Mouse (Mus musculus): ENCODE data around the gene Casq2. TPM values are rescaled to one million over a fixed set of nuclear protein-coding genes. Genes with fewer than 3 reads are reported as not detected.
"Not testable (repeated sequence)": the region's sequence is repeated elsewhere in the genome, so short reads cannot be mapped to it uniquely, and the experiment has no call there.

Casq2 gene
- polyA plus RNA-seq, 1 experiment from 2014 or later: 6.2 TPM

DNA sequence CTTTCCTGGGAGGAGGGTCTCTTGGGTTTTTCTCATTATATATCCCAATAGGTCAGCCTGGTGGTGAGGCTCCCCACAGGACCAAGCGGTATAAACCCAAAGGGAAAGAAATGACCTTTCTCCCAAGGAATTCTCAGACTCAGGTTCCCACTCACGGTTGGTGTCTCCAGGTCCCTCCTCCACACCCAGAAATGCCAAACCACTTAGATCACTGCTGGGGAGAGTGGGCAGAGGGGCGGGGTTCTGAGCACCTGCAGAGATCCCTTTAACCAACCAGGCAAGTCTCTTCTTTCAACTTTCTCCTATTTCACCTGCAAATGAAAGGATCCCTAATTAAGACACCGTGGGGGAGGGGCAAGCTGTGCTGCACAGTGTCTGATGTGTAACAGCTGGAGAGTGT is 66.7 kb downstream of the Casq2 start:
- H3K4me2 ChIP-seq: no peak overlapping the region
- no peaks in the 10 kb centered on the region for H3K36me3 ChIP-seq
- no peak overlapping the region for H3K4me3 ChIP-seq (replicated peaks)
- 35% methylated on average over 4 of the region's 4 CpGs for WGBS
- H3K9ac ChIP-seq (replicated peaks): no peak overlapping the region
- H3K4me1 ChIP-seq: 0 out of 2 replicates have a peak, but pooled peaks cover 2% of the 10 kb centered on the region
- no peak for ATAC-seq (ENCODE audit: low FRiP score)
- no peaks in the 10 kb centered on the region for H3K27me3 ChIP-seq (replicated peaks)
- H3K27ac ChIP-seq (replicated peaks): no peak overlapping the region
- no peaks in the 10 kb centered on the region for H3K9me3 ChIP-seq (replicated peaks)

- H3K9ac ChIP-seq (replicated peaks): no peak overlapping the region
- WGBS: 91% methylated on average over 7 of the region's 7 CpGs
- H3K27me3 ChIP-seq (replicated peaks): no peaks in the 10 kb centered on the region
- peaks cover 5% of the 10 kb centered on the region; the same call in 1 of the 2 replicates for H3K4me1 ChIP-seq
- no peak overlapping the region for H3K27ac ChIP-seq (replicated peaks)
- no peaks in the 10 kb centered on the region for H3K9me3 ChIP-seq (replicated peaks)
- H3K4me2 ChIP-seq: no peak overlapping the region
- no peaks in the 10 kb centered on the region for H3K36me3 ChIP-seq
- ATAC-seq (ENCODE audit: low FRiP score): no peak
- no peak overlapping the region for H3K4me3 ChIP-seq (replicated peaks)
These were observed 67.9 kb downstream of the Casq2 start for GRCm38 (mm10) chr3:102154107-102154506.

- no peak overlapping the region for H3K9ac ChIP-seq (replicated peaks)
- no peak overlapping the region for H3K27ac ChIP-seq (replicated peaks)
- no peak for ATAC-seq (ENCODE audit: low FRiP score)
- whole genome bisulfite sequencing: 97% methylated on average over 7 of the region's 7 CpGs
- no peaks in the 10 kb centered on the region for H3K9me3 ChIP-seq (replicated peaks)
- peaks cover 9% of the 10 kb centered on the region; the same call in 1 of the 2 replicates for H3K4me1 ChIP-seq
- H3K4me3 ChIP-seq (replicated peaks): no peak overlapping the region
- no peak overlapping the region for H3K4me2 ChIP-seq
- no peaks in the 10 kb centered on the region for H3K36me3 ChIP-seq
- no peaks in the 10 kb centered on the region for H3K27me3 ChIP-seq (replicated peaks)
These were observed 70.5 kb downstream of the Casq2 start for GRCm38 (mm10) chr3:102156737-102157136.

DNA sequence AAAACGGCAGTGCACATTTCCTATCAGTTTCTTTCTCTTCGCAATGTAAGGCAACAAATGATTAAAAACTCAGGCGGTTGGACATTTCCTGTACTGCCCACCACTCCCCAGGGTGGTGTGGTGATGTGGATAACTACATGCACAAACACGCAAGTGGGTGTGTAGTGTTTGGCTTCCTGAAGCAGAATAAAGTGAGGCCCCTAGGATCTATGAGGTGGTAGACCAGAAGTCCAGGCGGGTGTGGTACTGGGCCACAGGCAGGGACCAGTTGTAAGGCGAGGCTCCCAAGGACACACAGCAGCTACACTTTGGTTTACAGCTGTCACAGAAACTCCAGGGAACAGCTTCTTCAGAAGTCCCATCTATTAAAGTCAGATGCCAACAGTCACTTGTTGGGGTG is 71.4 kb downstream of the Casq2 start:
- ATAC-seq (ENCODE audit: low FRiP score): no peak
- Histone ChIP-seq H3K4me1 (peaks cover 9% of the 10 kb centered on the region; the same call in 1 of the 2 replicates), H3K27me3 (replicated peaks) (no peaks in the 10 kb centered on the region), H3K36me3 (0 out of 2 replicates have a peak, but pooled peaks cover under 1% of the 10 kb centered on the region), H3K4me2 (no peak overlapping the region), H3K27ac (replicated peaks) (no peak overlapping the region), H3K9ac (replicated peaks) (no peak overlapping the region), H3K4me3 (replicated peaks) (no peak overlapping the region), H3K9me3 (replicated peaks) (no peaks in the 10 kb centered on the region)
- 96% methylated on average over 6 of the region's 6 CpGs for WGBS

DNA sequence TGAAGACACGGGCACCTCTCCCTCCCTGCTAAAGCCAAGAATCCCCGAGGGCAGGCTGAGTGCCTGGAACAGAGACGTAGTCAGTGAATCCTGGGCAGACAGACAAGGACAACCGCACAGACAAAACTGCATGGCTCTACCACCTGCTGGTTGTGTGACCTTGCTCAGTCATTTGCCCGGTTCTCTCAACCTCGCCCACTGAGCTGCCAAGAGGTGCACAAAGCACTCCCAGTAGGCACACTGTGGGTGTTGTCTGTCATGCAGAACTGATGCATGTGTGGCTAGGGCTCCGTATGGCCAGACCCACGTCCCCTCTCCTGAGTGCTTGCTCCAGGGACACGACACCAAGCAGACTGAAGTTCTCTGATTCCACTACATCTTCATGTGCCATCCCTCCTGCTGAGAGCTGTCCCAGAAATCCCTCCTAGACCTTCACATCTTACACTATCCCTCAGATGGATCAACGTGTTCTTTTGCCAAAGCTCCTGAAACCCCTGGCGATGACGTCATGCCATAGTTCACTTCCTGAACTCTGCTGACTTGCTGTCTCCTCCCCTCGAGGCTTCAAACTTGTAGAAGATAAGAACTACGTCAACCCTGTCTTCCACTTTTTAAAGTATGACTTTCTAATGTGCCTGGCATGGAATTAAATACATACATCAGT is 72.7 kb downstream of the Casq2 start:
- Histone ChIP-seq H3K27me3 (replicated peaks) (no peaks in the 10 kb centered on the region), H3K4me1 (peaks cover 9% of the 10 kb centered on the region; the same call in 1 of the 2 replicates), H3K4me2 (no peak overlapping the region), H3K27ac (replicated peaks) (no peak overlapping the region), H3K9ac (replicated peaks) (no peak overlapping the region), H3K36me3 (0 out of 2 replicates have a peak, but pooled peaks cover 10% of the 10 kb centered on the region), H3K4me3 (replicated peaks) (no peak overlapping the region), H3K9me3 (replicated peaks) (no peaks in the 10 kb centered on the region)
- no peak for ATAC-seq (ENCODE audit: low FRiP score)
- WGBS: 77% methylated on average over 14 of the region's 14 CpGs

DNA sequence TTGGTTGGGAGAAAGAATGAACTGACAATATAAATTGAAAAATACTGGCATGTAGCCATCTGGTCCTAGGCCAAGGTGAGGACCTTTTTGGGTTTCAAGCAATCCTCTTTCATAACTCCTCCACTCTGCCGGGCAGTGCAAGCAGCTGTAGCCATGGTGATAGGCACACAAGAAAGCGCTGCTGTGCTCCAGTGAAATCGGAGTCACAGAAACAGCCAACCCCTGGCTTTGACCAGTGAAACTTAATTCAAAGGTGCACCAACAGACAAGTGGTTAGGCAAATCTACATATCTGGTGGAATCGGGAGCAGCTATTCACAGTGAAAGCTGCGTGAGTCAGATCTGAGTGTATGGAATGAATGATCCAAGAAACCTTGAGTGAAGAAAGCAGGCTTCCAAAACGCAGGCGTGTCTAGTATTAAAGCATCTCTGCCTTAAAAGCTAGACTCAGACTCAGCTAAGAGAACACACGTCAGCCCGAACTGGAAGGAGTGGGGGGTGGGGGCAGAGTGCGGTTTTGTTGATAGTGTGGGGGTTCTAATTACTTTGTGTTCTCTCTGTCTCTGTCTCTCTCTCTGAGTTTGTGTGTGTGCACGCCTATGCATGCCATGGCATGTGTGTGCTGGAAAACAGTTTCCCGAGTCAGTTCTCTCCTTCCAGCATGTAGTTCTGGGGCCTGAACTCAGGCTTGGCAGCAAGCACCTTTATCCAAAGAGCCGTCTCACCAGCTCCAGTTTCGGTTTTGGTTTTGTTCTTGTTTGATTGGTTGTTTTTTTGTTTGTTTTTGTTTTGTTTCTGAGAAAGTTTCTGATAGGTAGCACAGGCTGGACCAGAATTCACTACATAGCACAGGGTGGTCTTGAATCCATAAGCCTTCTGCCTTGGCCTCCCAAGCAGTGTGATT is 73.5 kb downstream of the Casq2 start:
- Histone ChIP-seq H3K27me3 (replicated peaks) (no peaks in the 10 kb centered on the region), H3K9me3 (replicated peaks) (no peaks in the 10 kb centered on the region), H3K27ac (replicated peaks) (peak overlapping the region; percentile 45), H3K4me2 (no peak overlapping the region), H3K9ac (replicated peaks) (no peak overlapping the region), H3K4me3 (replicated peaks) (no peak overlapping the region), H3K36me3 (0 out of 2 replicates have a peak, but pooled peaks cover 10% of the 10 kb centered on the region), H3K4me1 (peaks cover 9% of the 10 kb centered on the region; the same call in 1 of the 2 replicates)
- no peak; the same call in 1 of the 2 replicates for ATAC-seq (ENCODE audit: low FRiP score)
- WGBS: 71% methylated on average over 14 of the region's 14 CpGs

- not testable (repeated sequence) for H3K27ac ChIP-seq (replicated peaks); H3K27me3 ChIP-seq (replicated peaks); H3K9ac ChIP-seq (replicated peaks); H3K36me3 ChIP-seq; ATAC-seq (ENCODE audit: low FRiP score); H3K9me3 ChIP-seq (replicated peaks); H3K4me3 ChIP-seq (replicated peaks); H3K4me2 ChIP-seq
- WGBS: 70% methylated on average over 1 of the region's 1 CpGs
- H3K4me1 ChIP-seq: peaks cover 18% of the 10 kb centered on the region
These were observed 77.6 kb downstream of the Casq2 start for GRCm38 (mm10) chr3:102163861-102164260.

DNA sequence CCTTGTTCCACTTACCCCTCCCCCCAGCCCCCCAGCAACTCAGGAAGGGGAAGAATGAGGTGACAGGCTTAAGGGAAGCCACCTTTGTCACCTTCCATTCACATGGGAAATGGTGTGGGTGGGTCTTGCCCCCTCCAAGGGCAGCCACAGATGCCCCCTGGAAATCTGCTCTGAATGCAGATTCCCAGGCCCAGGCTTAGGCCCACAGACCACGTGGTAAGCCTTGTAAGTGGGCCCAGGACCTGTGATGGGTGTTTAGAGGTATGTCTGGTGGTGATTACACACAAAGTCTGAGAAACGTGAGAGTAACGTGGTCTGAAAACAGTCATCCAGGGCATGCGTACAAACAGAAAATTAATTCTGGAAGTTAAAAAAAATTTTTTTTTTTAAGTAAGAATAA is 78.7 kb downstream of the Casq2 start:
- no peaks in the 10 kb centered on the region for H3K9me3 ChIP-seq (replicated peaks)
- no peak overlapping the region for H3K27ac ChIP-seq (replicated peaks)
- 76% methylated on average over 4 of the region's 4 CpGs for WGBS
- peaks cover 23% of the 10 kb centered on the region for H3K4me1 ChIP-seq
- no peak for ATAC-seq (ENCODE audit: low FRiP score)
- 0 out of 2 replicates have a peak, but pooled peaks cover 10% of the 10 kb centered on the region for H3K36me3 ChIP-seq
- no peaks in the 10 kb centered on the region for H3K27me3 ChIP-seq (replicated peaks)
- H3K9ac ChIP-seq (replicated peaks): no peak overlapping the region
- no peak overlapping the region for H3K4me2 ChIP-seq
- no peak overlapping the region for H3K4me3 ChIP-seq (replicated peaks)

DNA sequence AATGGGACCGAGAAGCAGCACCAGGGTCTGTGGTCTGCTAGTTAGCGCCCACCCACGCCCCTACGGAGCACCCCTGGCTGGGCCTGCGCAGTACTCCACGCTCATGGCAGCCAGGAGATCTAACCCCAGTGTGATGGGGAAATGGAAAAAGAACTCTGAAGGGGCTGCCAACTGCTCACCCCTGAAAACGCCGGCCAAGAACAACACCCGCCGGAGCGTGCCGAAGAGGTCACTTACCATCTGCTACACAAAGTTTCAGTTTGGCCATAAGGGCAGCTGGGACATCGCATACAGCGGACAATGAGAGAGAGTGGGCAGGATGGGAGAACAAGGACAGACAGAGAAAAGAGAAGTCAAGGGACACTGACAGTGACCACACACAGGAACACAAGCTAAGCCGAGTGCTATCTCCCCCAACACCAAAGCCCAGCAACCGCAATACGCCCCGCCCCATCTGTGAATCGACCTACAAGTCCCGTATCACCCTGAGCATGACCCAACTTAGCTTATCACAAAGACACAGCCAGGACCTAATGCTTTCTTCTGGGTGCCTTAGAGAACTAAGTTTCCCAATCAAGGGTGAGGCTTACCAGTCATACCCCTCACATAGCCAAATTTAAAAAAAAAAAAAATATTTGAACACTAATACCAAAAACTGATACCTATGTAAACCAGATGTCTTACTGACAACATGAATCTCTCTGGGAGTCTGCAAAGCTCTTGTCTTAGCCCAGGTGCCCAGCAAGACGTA is 79.5 kb downstream of the Casq2 start:
- no peak for ATAC-seq (ENCODE audit: low FRiP score)
- Histone ChIP-seq H3K27me3 (replicated peaks) (no peaks in the 10 kb centered on the region), H3K4me1 (peaks cover 26% of the 10 kb centered on the region), H3K4me3 (replicated peaks) (no peak overlapping the region), H3K36me3 (0 out of 2 replicates have a peak, but pooled peaks cover 10% of the 10 kb centered on the region), H3K9ac (replicated peaks) (no peak overlapping the region), H3K9me3 (replicated peaks) (no peaks in the 10 kb centered on the region), H3K27ac (replicated peaks) (no peak overlapping the region), H3K4me2 (no peak overlapping the region)
- 81% methylated on average over 21 of the region's 21 CpGs for WGBS

GRCm38 (mm10) chr3:102166287-102166620 is 80.0 kb downstream of the Casq2 start:
- Histone ChIP-seq H3K4me2 (no peak overlapping the region), H3K36me3 (0 out of 2 replicates have a peak, but pooled peaks cover 10% of the 10 kb centered on the region), H3K9me3 (replicated peaks) (no peaks in the 10 kb centered on the region), H3K4me3 (replicated peaks) (no peak overlapping the region), H3K27ac (replicated peaks) (no peak overlapping the region), H3K4me1 (peaks cover 26% of the 10 kb centered on the region), H3K9ac (replicated peaks) (no peak overlapping the region), H3K27me3 (replicated peaks) (no peaks in the 10 kb centered on the region)
- WGBS: 69% methylated on average over 4 of the region's 4 CpGs
- ATAC-seq (ENCODE audit: low FRiP score): no peak

DNA sequence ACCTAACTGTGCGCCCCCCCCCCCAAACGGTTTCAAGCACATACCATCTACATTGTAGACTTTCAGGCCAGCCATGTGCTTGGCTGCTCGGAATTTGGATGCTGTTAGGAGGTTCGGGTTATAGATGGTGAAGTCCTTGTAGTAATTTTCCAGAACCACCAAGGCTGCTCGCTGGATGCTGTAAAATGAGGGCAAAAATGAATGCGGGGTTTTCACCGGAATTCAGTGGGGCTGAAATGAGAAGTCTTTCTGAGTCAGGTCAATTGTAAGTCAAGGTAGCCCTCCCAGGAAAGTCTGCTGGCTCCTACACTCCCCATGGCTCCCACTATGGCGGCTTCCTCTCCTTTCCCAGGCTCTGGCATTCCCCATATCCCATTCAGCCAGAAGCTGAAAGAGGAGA is 80.6 kb downstream of the Casq2 start:
- no peak overlapping the region for H3K4me3 ChIP-seq (replicated peaks)
- WGBS: 84% methylated on average over 8 of the region's 8 CpGs
- no peaks in the 10 kb centered on the region for H3K9me3 ChIP-seq (replicated peaks)
- no peak overlapping the region for H3K4me2 ChIP-seq
- H3K27ac ChIP-seq (replicated peaks): no peak overlapping the region
- H3K27me3 ChIP-seq (replicated peaks): no peaks in the 10 kb centered on the region
- ATAC-seq (ENCODE audit: low FRiP score): no peak
- H3K36me3 ChIP-seq: 0 out of 2 replicates have a peak, but pooled peaks cover 10% of the 10 kb centered on the region
- H3K9ac ChIP-seq (replicated peaks): no peak overlapping the region
- H3K4me1 ChIP-seq: peaks cover 26% of the 10 kb centered on the region

Measured in neural tube, embryonic 15.5 days (tissue).